Mouse (Mus musculus): ENCODE measurements around the gene Ankdd1b. TPM values are rescaled to one million over a fixed set of nuclear protein-coding genes. Genes with fewer than 3 reads are reported as not detected.

The Ankdd1b gene
- total RNA-seq (2021): under 1 TPM; 0.62 to 0.83 TPM

DNA sequence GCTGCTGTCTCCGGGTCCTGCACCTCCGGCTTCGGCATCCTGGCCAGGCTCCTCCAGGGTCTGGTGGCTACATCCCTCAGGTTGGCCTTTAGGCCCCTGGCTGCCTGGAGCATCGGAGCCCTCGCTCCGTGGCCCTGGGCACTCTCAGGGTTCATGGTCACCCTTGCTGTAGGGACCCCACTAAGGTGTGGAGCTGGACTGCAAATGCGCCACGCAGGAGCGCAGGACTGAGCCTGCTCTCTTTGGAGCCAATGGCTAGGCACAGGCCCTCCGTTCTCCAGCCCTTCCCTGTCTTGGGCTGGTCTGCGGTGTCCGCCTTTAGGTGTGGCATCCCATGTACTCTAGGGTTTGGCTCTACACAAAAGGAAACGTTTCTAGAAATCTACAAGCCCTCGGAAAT, at the start of gene Ankdd1b:
Ankdd1b (minus strand) TSS at position 242 of the 400 bp plus-strand sequence.
- DNase-seq: no peak

DNA sequence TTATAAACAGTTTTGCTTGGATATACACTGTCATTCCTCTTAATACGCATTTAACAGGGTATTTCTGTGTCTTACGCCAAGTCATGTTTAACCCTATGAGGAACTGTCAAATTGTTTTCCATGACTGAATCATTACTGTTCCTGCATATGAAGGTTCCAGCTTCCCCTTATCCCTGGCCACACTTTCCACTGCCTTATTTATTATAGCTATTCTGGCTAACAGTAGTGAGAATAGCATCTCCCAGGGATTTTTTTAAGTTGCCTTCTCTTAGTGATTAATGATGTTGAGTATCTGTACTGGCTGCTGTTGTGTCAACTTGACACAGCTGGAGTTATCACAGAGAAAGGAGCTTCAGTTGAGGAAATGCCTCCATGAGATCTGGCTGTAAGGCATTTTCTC, 46.3 kb upstream of the Ankdd1b start:
- no peak for DNase-seq

DNA sequence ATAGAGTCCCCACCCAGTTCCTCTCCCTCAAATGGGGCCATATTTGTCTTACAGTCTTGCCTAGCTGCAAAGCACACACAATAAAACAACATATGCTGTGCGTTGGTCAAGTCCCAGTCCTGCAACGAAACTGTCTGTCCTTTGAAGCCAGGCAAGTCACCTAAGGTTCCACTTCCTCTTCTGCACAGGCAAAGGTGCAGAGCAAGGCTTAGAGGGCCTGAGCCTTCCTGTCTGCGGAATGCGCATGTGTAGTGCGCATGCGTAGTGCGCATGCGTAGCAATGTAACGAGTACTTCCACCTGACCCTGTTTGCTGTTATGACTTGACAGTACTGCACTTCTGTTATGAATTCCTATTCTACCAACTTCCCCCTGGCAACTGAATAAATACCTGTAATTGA, 45.3 kb upstream of the Ankdd1b start:
- no peak for DNase-seq

DNA sequence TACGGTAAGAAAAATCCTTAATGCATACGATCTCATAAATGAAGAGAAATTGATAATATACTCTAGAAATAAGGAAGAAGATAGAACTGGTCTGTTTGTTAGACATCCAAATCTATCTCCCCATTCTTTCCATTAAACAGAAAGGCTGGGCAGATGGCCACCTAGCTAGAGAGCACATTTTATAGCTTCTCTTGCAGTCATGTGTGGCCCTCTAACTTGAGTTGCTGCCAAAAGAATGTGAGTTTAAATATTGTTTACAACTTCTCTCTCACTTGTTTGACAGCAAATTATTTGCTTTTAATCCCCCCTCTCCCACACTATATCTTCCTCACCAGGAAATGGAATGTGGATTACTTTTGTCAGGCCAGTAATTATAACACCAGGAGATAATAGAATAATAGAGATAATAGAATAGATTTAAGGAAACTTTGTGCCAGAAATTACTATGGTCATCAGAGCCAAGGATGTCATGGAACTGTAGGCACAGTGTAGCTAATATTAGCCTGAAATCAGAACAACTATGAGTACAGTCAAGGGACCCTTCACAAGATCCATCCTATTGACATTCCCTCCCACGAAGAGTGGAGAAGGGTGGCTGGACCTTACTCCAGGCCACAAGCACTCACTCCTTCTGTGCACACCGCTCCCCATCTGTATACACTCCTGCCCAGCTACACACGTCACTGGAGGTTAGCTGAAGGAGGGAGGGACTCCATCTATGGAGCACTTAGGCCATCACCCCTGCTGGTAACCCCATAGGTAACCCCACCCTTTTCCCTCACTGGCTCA, 43.4 kb upstream of the Ankdd1b start:
- no peak for DNase-seq

DNA sequence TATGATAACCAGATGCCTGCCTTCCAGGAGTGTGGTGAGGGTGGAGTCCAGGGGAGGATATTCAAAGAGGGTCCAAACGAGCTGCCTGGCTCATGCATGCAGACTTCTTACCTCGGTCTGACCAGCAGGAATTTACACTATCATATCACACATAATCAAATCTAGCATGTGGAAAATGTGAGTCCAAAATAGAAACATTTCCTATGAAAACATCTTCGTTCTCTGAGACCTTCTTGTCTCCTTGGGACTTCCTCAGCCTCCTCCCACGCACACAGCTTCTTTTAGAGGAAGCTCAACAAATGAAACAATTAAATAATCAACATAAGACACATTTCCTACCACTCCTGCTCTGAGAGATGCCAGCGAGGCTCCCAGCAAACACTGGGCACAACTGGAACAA, 40.9 kb upstream of the Ankdd1b start:
- DNase-seq: peak; percentile 27

DNA sequence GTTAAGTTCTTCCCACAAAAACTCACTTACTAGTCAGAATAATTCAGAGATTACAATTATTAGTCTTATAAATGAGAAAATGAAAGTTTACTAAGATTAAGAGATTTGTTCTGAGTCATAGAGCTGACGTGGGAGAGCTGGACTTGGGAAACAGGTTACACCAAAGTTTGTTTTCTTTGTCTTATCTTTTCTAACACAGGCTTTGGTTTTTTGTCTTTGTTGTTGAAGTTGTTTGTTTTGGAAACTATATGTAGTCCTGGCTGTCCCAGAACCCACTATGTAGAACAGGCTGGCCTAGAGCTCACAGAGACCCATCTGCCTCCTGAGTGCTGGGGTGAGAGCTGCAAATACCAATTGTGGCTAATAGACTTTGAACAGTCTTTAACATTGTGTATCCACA, 40.3 kb upstream of the Ankdd1b start:
- no peak for DNase-seq

DNA sequence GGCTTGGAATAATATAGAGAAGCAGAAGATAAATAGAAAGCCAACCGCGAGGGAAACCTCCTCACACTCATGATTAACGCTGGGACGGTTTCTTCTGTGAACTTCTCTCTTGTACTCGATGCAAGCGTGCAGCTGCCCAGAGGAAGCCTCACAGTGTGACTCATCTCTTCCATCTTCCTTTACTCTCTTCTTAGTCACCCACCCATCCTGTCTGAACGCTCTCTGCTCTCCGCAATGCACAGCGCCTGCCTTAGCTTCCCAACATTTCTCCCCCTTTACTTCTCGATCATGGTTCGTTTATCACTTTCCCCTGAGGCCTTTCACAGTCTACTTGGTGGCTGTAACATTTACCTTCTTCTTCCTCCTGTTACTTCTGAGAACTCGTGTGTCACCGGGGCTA, 39.6 kb upstream of the Ankdd1b start:
- DNase-seq: peak; percentile 27

DNA sequence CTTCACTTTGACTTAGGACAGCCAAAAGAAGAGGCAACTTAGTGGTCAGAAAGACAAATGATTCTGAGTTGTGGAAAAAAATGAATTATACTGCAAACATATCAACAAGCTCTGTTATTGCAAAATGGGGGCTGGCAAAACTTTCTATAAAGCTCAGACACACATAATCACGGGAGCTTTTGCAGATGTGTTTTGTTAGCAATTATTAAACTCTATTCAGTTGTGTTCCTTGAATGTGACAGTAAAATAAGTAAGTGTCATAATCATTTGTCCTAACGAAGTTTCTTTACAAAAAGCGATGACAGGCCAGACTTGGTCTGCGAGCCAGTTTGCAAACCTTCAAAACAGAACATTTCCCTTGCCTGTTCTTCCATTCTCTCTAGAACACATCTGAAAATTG, 36.5 kb upstream of the Ankdd1b start:
- no peak for DNase-seq

DNA sequence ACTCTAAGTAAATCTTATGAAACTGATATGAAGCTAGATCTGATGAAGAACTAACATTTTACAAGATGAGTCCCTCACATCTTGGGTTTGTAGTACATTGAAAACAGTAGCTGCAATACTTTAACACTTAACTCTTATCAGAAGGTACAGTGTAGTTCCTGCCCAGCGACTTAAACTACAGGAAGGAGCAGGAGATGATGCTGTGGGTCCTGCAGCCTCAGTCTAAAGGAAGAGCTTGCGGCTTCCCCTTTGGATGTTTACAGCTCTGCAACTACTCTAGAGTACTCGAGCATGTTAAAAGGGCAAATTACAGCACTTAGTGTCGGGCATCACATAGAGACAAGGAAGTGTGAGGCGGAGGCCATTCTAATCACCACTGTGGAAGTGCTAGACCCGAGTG, 35.3 kb upstream of the Ankdd1b start:
- no peak for DNase-seq

DNA sequence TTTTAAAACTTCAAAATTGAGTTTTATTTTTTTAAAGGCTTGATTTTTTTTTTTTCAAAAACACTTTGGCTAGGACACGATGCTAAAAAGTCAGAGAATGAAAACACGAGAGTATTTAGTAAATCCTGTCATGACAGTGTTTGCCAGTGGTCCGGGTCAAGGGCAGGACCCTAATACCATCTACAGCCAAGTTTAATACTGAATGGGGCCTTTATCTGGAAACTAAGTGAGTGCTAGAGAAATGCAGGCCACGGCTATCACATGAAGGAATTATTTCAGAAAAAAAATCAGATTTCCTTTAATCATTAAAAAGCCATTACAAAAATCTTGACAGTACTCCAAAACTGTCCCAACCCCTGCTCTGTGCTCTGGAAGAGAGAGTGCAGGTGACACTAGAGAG, 34.7 kb upstream of the Ankdd1b start:
- DNase-seq: no peak

DNA sequence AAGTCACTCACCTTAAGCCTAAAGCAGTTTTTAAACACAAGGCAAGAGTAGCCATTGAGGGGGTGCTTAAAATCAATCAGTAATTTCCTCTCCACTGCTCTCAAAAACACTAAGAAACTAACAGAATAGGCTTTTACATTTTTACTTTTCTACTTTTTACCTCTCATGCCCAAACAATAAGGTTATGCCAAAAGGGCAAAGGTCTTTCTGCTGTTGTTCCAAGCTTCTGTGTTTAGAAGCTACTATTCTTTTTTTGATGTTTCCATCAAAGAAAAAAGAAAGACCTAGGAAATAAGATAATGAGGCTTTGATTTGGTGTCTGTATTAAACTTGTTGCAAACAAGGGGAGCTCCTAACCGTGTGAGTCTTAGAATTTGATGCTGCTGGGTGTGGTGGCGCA, 28.9 kb upstream of the Ankdd1b start:
- DNase-seq: no peak

DNA sequence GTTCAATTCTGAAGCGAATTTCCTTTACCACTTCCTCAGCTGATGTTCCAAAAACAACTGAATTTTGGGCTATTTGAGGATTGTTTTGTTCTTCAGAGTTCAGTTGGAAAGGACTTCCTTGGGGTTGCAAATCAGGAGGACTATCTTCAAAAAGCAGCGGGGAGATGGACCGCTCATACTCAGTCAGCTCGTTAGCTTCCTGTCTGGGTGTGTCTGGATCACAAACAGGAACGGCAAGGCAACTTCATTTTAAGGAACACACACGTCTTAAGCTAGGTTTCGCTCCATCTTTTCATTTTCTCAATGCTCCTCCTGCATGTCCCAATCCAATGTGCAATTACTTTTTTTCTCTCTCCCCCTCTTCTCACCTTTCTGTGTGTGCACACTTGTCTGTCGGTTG, 25.6 kb upstream of the Ankdd1b start:
- DNase-seq: no peak

DNA sequence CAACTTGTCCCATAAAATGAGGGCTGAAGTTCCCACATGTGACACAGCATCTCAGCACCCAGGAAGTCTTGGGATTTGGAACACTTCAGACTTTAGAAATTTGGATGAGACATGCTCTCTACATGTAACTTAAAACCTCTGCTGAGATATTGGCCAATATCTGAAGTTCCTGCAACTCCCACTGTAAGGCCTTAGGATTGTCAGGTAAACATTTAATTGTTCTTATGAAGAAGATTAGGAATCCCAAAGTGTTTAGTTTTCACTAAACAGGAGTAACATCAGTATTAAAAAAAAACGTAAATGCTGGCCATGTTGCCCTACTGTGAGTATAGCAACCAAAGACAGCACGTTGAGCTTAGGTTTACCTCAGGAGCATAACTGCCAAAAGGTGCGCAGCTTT, 19.4 kb upstream of the Ankdd1b start, which contains the start of gene Gm17622:
Gm17622 (plus strand) TSS at position 301 of the 400 bp plus-strand sequence.
- DNase-seq: no peak

DNA sequence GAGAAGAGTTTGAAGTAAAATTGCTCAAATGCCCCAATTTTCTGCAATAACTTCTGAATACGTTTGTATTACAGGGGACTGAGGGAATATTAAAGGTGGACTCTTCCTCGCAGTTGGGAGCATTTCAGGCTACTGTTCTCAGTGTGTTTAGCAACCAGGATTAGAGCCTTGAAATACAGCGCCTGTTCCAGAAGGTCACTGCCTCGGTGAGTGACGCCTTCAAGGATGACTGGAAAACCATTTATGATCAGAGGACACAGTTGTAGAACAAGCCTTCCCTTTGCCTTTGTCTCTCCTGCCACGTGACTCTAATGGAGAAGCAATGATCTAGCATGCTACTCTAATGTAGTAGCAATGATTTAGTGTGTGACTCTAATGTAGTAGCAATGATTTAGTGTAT, 17.0 kb upstream of the Ankdd1b start:
- no peak for DNase-seq

DNA sequence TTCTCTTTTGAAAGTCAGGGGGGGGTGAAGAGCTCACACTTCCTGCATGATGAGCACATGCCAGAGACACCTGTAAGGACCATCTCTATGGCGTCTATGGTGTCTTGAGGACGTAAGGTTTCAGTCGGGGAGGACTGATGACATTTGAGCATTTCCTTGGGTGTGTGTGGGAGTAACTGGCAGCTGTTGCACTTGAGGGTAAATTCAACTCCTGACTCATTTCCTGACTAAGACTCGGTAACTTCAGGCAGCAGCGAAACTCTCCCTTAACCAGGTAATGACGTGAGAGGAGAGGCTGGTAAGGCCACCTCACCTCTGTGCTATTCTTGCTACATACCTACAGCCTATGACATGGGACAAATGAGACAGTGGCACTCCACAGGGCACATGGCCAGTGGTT, 16.2 kb upstream of the Ankdd1b start:
- no peak for DNase-seq

DNA sequence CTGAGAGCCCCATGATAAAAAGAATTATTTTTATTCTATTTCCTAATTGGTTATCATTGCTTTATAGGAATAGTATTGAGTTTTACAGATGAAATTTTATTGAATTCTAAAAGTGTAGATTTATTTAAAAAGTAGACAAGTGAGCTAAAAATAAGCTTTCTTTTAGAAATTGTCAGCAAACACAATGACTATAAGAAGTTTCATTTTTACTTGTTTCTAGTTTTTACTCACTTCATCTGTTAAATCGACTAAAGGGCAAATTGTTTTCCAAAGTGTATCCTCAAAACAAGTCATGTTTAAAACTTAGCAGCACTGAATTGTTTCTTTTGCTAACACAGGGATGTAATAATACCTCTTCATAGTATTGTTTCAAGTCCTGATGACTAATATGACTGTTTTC, 8.0 kb upstream of the Ankdd1b start:
- no peak for DNase-seq

DNA sequence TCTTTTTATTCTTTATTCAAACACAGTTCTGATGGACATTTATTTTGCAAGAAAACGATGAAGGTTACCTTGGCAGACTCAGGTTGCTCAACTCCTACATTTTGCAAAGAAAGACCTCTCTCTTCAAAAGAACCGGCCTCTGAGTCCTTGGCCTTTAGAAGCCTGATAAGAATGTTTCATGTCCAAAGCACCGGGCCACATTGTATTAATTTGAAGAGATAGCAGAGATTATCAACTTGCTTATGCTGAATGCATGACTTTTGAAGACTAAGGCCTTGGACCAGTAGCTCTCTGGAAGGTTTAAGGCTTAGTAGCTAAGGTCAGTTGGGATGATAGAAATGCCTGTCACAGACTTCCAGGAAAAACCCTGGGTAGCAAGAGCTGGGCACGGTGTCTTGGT, 6.2 kb upstream of the Ankdd1b start:
- no peak for DNase-seq

DNA sequence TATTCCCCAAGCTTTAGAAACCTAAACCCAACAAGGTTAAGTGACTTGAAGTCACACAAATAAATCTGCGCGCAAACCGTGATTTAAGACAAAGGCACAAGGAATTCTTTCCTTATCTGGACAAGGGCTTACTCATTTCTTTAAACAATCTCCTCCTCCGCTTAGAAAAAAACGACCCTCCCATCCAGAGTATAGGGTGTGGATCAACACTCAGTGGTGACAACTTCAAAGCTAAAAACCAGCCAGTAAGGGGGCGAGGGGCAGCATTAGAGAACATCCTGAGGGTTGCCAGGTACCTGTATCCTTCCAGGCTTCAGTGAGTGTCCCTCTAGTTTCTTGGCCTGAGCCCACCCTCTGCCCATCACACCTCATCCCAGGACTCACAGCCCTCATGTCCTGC, 442 bp downstream of the Ankdd1b start:
- no peak for DNase-seq

DNA sequence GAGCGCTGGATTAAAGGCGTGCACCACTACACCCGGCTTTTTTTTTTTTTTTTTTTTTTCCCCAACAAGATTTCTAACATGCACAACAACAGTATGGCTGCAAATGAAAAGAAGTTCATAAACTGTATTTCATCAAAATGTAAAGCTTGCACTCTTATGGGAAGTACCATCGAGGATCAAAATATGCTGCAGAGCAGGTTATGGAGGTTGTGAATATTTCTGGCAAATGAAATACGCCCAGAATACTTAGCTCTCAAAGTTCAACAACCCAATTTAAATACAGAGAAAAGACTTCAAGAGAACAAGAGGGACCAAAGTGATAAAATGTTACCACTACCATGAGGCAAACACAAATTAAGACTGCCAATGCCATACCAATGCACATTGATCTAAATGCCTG, 2.3 kb downstream of the Ankdd1b start:
- DNase-seq: no peak

DNA sequence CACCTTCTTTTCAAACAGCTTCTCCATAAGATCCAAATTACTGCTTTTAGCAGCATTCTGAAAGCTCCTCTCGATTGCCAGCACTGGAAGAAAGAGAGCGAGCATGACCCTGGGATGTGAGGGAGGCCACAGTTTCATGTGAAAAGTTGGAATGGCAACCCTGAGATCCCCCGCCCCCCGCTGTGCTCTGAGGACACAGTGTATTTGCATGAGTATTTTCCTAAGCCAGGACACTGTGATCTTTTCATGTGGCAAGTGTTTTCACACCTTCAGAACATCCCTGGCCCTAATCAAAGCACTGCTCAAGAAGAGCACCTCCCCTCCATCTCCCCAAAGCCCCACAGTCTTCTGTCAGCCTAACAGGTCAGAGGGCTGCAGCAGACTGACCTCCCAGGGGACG, 5.7 kb downstream of the Ankdd1b start:
- DNase-seq: no peak

DNA sequence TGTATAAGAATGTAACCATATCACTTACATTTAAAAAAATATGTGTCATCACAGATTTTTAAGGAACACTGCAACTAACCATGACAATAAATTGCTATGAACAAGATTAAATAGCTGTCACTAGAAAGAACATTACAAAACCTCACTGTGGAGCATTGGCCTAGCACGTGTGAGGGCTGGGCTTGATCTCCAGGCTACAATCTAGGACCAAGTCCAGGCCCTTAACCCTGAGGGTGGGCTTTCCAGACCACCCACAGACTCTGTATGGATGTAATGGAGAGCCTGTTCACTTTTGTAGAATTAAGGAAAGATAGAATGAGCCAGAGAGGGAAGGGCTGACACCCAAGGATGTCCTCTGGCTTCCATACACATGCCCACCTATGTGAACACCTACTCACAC, 8.4 kb downstream of the Ankdd1b start:
- no peak for DNase-seq

DNA sequence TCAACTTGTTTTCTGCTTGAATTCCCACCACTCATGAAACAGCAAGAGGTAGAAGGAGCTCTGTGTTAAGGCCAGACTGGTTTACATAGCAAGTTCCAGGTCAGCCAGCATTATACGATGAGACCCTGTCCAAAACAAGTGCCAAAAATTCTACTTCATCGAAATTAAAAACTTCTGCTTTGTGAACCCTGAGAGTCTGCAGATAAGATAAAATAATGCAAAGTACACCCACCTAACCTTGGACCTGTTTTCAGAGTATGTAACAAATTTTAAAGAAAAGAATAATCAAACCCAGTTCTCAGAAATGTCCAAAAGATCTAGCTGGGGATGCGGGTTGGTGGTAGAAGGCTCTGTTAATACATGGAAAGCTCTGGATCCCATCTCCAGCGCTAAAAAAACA, 12.4 kb downstream of the Ankdd1b start:
- no peak for DNase-seq

DNA sequence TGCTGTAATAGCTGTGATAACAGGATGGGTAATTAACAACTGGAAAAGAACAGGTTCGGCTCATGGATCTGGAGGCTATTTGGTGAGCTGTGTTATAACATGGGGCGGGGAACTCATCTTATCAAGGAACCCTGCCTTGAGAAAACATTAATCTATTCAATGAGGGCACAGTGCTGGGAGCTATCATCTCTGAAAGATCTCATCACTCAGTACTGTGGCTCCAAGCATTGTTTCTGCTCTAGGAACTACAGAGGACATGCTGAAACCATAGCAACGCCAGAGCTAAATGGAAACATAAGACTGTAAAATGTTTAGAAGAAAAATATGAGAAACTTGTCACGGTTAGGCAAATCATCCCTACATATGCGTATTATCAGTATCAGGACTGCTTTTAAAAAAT, 13.0 kb downstream of the Ankdd1b start:
- DNase-seq: no peak

DNA sequence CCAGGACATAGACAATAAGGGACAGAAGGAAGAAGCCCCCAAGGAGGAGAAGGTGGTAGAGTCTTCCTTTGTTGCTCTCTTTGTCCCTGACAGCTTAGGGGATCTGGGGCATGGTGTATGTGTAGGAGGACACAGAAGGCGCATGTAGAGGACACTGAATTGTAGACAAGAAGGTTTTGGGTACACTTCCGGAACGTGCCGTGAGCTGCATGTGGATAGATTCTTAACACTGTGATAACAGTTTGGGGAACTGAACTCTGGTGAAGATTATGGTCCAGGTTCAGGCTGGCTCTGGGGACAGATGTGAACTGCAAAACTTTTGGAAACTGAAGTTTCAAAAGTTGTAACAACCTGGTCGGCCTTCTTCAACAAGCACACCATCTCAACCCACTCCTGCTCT, 13.4 kb downstream of the Ankdd1b start:
- no peak for DNase-seq

DNA sequence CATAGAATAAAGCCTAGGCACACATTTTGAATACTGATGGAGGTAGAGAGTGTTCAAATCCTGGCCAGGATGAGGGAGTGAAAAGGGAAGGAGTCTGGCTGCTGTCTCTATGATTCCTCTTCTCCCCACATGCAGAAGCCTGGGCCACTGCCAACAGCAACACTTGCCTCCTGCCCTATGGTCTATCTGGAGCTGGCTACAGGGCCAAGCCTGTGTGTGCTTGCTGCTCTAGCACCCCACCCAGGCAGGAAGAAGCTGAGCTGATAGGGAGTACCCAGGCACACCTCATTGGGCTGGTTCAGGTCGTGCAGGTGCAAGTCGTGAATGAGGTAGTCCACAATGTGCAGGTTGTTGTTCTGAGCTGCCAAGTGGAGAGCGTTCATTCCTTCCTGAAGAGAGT, 16.7 kb downstream of the Ankdd1b start:
- peak; percentile 60 for DNase-seq
